Mouse (Mus musculus) heart, postnatal 10 days (tissue): Measurements from ENCODE around the gene Tubb4b. TPM values are rescaled to one million over a fixed set of nuclear protein-coding genes. Genes with fewer than 3 reads are reported as not detected.

Experiments used
- DNase-seq, 2 experiments: peaks; one replicate each; pipeline ENCODE4 v3.0.0; 2021
- intact Hi-C: fragments of 180-260 bp; cut with DNase I; formaldehyde crosslinking; loops from one replicate; pipeline ENCODE4 v1.15.1; 2025
- total RNA-seq, 2 experiments: library from RNA; stranded (reverse); gene quantifications; 2 replicates each; pipeline ENCODE4 v1.2.3; 2021

Tubb4b gene
- total RNA-seq, 2 experiments from 2014 or later: 258 to 286 TPM

- intact Hi-C loops: loop anchor here (1.0 kb wide), 1 partner anchor 34 kb away; no protein-coding TSS in a partner anchor
- DNase-seq: peak in 1 of 2 experiments; percentile 25
These were observed 29.9 kb downstream of the Tubb4b start for GRCm38 (mm10) chr2:25194486-25195171.

- intact Hi-C loops: loop anchor here (1.0 kb wide), 1 partner anchor 34 kb away; no protein-coding TSS in a partner anchor
- no peak for DNase-seq
These were observed 30.5 kb downstream of the Tubb4b start for GRCm38 (mm10) chr2:25194006-25194405.

DNA sequence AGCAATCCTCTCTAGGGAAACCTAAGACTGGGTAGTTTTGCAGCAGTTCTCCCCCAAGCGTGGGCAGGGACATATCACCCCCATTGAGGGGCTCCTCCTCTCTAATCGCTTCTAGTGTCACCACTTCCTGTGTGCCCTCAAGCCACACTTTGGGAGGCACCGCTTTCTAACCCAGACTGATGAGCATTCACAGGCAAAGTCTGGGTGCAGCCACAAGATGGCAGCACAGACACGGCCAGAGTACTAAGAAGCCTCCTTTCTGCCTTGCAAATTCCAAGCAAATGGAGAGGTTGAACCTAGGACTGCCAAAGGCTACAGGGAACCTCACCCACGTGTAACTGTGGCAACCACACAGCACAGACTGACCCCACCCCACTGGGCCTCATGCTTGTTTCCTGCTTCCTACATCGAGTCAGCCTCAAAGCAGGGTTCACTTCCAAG, 31.2 kb downstream of the Tubb4b start:
- peak; percentile 87 to 89 for DNase-seq
- intact Hi-C loops: loop anchor here (1.0 to 2.0 kb wide), 2 partner anchors 62 to 135 kb away; partner anchors contain the start of gene Tmem203

DNA sequence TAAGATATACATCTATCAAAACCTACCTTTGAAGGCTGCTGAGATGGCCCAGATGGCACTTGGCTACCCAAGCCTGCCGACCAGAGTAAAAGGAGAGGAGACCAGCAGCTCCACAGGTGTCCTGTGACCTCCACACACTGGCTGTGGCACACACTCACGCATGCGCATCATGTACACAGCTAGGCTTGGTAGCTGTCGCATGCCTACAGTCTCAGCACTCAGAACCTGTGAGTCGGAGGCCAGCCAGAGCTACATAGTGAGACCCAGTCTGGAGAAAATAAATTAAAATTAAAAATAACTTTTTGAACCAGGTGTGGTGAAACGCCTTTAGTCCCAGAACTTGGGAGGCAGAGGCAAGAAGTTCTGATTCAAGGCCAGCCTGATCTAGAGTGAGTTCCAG, 36.7 kb downstream of the Tubb4b start:
- intact Hi-C loops: loop anchor here (1.0 to 2.0 kb wide), 2 partner anchors 61 to 89 kb away; no protein-coding TSS in a partner anchor
- no peak for DNase-seq

DNA sequence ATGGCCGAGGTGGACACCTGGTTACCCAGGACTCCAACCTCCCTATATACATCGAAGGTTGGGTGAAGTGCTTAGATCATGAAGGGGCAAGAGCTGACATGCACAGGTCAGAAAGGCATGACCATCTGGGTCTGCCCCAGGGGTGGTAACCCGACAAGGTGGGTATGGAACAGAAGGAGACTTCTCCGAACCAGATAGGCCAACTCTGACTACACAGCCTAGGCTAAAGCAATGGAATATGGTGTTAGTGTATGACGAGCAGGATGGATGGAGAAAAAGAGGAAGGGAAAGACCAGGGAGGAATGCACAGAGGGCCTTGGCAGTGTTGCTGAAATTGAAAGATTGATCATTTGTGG, 37.9 kb downstream of the Tubb4b start:
- intact Hi-C loops: loop anchor here (2.0 kb wide), 1 partner anchor 88 kb away; no protein-coding TSS in a partner anchor
- DNase-seq: no peak

DNA sequence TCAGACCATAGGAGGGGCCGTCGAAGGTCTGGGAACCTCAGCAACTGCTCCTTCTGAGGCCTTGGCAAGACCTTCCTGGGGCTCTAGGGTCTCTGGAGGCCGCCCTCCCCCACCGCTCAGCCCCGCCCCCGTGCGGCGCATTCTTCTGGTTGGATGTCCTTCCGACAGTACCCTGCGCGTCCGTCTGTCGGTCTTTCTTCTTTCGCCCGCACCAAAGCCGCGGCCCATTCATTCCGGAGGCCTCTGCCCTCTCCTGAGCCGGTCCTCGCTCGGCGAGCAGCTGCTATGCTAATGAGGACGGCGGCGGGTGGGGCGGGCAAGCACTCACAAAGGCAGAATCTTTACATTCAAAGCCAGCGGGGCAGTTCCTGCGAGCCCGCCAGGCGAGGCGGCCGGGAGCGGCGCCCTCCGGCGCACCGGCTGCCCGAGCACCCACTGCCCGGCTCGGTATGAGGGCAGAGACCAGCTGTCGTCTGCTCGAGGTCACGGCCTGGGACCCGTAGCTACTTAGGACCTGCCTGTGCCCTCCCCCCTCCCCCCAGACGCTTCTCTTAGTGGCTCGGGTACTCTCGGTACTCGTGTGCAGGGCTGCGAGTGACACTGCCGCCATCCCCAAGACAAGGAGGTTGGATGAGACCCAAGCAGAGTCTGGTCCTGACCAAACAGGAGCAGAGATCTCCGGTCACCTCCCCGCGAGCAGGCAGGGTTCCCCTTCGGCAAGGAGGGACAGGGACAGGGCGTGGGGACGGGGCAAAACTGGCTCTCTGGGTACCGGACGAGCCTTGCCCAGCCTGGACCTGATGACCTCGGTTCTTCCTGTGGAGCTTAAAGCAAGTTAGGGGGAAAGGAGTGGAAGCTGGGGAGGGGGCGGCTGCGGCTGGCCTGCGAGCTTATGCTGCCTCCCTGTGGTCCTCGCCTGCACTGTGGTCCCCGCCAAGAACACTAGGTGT, 38.6 kb downstream of the Tubb4b start:
- peak; percentile 59 to 64 for DNase-seq
- intact Hi-C loops: loop anchor here (2.0 kb wide), 1 partner anchor 87 kb away; no protein-coding TSS in a partner anchor

GRCm38 (mm10) chr2:25184496-25184895, 40.0 kb downstream of the Tubb4b start:
- DNase-seq: no peak
- intact Hi-C loops: loop anchor here (5.0 kb wide), 1 partner anchor 42 kb away; no protein-coding TSS in a partner anchor

DNA sequence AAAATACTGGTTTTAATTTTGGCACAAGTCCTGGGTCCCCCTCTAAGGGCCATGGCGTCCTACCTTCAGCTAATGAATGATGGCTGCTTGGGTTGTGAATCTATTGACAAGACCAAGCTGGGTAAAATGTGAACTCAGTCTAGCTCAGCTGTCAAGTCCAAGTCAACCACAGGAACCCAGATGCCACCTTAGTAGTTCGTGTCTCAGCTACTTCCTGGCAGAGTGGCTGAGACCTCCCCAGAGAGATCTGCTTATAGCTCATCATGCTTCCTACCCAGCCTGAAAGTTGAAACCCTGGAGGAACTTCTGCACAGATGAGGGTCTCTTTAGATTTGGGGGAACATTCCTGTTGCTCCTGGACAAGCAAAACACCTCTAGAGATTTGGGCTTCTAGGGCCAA, 41.2 kb downstream of the Tubb4b start:
- intact Hi-C loops: loop anchor here (5.0 kb wide), 1 partner anchor 41 kb away; no protein-coding TSS in a partner anchor

GRCm38 (mm10) chr2:25182664-25183063, 41.8 kb downstream of the Tubb4b start:
- no peak for DNase-seq
- intact Hi-C loops: loop anchor here (5.0 kb wide), 1 partner anchor 40 kb away; no protein-coding TSS in a partner anchor

More for the DNA sequence above, 41.2 kb downstream of the Tubb4b start:
- DNase-seq: no peak

GRCm38 (mm10) chr2:25181891-25182397, 42.6 kb downstream of the Tubb4b start:
- DNase-seq: peak in 1 of 2 experiments; percentile 37
- intact Hi-C loops: loop anchor here (1.0 to 5.0 kb wide), 2 partner anchors 19 to 40 kb away; no protein-coding TSS in a partner anchor

DNA sequence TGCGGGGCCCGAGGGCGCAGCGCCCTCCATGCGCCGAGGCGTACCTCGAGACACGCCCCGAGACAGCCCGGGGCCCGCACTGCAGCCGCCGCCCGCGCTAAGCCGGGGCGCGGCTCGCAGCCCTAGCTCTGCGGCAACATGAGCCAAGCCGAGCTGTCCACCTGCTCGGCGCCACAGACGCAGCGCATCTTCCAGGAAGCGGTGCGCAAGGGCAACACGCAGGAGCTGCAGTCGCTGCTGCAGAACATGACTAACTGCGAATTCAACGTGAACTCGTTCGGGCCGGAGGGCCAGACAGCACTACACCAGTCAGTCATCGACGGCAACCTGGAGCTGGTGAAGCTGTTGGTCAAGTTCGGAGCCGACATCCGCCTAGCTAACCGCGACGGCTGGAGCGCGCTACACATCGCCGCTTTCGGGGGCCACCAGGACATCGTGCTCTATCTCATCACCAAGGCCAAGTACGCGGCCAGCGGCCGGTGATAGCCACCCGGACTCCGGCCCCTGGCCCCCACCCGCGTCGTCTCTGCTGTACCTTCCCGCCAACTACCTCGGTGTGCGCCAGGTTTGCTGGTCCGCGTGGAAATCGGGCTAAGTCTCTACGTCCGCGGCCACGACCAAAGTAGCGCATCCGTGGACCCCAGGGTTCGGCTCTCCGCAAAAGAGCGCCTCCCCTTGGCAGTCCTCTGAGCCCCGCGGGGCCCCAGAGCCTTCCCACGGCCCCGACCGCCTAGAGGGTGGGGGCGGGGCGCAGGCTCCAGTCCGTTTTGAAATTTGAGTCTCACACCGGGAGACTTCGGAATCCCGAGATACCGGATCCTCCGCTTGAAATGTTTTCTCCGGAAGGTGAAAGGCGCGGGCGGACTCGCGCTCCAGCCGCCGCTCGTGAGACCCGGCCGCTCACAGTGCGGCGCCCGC, 43.3 kb downstream of the Tubb4b start:
- peak; percentile 57 to 59 for DNase-seq
- intact Hi-C loops: loop anchor here (1.0 to 5.0 kb wide), 2 partner anchors 18 to 39 kb away; no protein-coding TSS in a partner anchor

DNA sequence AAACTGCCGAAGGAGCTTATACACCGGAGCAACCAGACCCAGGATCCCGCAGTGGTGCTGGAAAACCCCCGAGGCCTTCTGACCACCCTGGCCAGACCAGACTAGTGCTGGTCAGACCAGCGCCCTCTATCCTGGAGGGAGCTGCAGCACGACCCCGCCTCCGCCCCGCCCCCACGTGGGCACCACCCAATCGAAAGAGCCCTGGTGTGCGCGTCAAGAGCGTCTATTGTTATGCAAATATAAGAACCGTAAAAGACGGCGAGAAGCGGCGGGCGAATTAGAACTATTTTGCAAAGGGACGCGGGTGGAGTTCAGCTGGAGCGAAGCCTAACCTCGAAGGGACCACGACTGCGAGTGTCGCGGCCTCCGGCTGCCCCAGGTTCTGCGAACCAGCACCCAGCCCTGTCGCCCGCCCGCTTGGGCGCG, 44.0 kb downstream of the Tubb4b start, which contains the start of gene Nrarp:
Gene Nrarp, plus strand, starts transcription at position 281 of the 426 bp plus-strand sequence.
- DNase-seq: peak; percentile 95
- intact Hi-C loops: loop anchor here (5.0 kb wide), 1 partner anchor 38 kb away; no protein-coding TSS in a partner anchor

GRCm38 (mm10) chr2:25179566-25180217, 44.8 kb downstream of the Tubb4b start:
- no peak for DNase-seq
- intact Hi-C loops: loop anchor here (5.0 kb wide), 1 partner anchor 37 kb away; no protein-coding TSS in a partner anchor

DNA sequence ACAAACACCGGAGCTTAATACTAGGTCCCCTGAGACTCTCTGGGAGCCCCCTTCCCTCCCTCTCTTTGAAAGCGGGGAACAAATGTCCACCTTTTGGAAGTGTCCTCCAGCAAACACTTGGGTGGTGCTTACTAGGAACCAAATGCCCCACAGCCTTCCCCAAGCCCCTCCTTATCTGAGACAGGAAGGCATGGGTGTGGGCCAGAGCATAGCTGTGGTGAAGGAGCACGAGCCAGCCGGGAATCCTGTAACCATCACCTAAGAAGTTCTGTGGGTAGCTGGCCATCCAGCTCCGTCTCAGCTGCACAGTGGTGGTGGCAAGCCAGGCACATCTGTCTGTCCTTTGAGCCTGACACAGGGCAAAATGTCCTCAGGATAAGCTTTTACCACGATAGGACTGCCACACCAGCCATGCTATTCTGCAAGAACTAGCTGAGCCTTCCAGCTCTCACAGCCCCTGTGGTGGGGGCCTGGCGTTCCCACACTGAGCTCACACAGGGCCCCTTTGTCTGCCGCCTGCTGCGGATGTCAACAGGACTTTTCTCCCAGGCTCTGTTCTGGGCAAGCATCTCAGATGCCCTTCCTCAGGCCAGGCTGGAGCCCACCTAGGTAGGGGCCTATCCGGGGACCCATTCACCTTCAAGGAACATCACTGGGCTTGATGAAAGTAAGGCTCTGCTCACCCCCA, 46.1 kb downstream of the Tubb4b start:
- intact Hi-C loops: no loop called here
- DNase-seq: no peak

DNA sequence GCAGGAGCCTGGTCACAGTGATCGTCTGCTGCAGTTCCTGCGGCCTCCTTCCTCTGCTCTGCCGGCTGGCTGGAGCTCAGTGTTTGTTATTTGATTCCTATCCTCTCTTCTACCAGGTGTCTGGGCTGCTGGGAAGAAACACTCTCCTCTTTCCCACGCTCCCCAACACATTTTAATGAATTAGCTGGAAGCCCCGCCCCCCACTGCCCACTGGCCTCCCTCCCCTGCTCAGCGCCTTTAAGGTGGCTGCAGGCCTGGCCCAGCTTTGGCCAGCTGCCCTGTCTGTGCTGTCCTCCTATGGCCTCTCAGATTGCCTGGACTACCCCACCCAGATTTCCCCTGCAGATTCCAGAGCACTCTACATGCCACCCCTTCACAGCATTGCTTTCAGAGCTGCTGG, 46.8 kb downstream of the Tubb4b start:
- intact Hi-C loops: loop anchor here (1.0 kb wide), 1 partner anchor 14 kb away; no protein-coding TSS in a partner anchor
- peak; percentile 53 to 59 for DNase-seq

DNA sequence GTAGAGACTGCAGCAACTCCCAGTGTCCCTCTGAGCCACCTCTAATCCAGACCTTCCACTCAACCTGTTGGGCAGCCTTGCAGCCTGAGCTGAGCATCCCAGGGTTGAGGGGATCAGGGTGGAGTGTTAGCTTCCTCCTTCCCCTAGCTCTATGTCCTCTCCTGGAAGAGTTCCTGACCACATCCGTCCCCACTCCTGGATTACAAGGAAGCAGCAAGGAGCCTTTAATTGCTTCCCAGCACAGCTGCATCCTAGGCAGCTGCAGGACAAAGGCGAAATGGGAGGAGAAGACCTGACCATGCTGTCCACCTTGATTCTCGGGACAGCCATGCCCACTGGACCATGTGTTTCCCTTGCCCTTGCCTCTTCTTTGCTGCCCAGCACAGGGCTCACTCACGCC, 47.4 kb downstream of the Tubb4b start:
- intact Hi-C loops: loop anchor here (1.0 kb wide), 1 partner anchor 14 kb away; no protein-coding TSS in a partner anchor
- DNase-seq: peak in 1 of 2 experiments; percentile 26

- intact Hi-C loops: no loop called here
- DNase-seq: peak; percentile 41 to 45
These were observed 47.9 kb downstream of the Tubb4b start for GRCm38 (mm10) chr2:25176573-25176972.

DNA sequence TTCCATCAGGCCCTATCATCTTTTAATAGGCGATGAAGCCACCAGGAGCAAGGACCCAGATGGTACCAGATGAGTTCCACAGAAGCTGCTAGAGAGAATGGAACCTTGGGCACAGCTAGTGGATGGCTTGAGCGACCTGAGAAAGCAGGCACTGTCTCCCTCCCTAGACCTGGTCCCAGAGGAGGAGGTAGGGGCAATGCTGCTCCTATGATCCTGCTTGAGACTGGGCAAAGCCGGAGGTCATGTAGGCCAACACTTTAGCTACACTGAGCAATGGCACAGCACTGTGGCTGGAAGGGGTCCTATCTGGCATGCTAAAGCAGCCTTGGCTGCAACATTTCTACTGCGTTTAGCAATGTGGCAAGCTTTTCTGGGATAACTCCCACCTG, 48.8 kb downstream of the Tubb4b start:
- no peak for DNase-seq
- intact Hi-C loops: no loop called here
